Comparison of ENCODE assay signal across 8 mouse cellular contexts in the genomic region with DNA sequence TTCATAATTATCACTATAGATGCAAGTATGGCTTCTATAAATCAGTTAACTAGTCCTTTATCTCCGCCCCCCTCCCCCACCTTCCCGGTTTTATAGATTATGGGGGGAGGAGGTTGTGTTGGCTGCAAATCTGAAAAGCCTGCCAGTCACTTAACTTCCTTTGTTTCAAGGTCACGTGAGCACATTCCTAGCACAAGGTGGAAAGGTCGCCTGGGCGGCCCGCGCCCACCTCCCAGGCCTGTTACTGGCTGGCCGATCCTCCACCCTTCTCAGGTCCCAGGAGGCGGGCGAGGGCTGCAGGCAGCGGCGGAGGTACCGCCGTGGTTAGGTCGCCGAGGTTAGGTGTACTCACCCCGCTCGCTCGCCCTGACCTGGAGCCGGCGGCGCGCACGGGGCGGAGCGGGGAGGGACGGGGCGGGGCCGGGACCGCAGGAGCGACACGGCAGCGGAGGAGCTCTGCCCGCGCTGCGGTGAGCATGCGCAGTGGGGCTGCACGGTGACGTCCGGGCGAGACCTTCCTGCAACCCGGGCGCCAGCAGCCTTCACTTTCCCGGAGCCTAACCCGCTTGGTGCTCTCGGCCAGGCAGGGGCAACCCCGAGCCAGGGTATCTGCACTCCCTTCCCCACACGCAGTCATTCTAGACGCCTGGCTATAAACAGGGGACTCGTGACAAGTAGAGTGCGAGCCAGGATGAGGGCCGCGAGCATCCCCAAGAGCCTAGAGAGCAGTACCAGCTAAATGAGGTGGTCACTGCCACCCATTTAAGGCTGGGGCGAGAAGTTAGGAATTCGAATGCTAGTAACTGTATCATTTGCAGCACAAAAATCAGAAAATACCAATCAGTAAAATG. TPM values are rescaled to one million over a fixed set of nuclear protein-coding genes. Genes with fewer than 3 reads are reported as not detected.
DNase-seq lines count a peak whose midpoint lies in the region; ATAC-seq and TF ChIP-seq lines count a peak whose summit lies in the region.

A gene (minus strand): TSS at position 382 of the 851 bp plus-strand sequence.

- peak; percentile 89 for TF ChIP-seq POLR2A in liver, adult 2 months (IDR thresholded peaks at IDR 0.05; ENCODE audit: extremely low read depth, insufficient read depth, low read length)
- TF ChIP-seq POLR2A in myocyte (IDR thresholded peaks at IDR 0.05; ENCODE audit: insufficient read length, low read depth), result peak; percentile 92

- peak; percentile 93 to 95 for DNase-seq in B cell, adult 2 months
- DNase-seq in brain, adult 2 months (ENCODE audit: low read depth, low spot score), result peak; percentile 97
- DNase-seq in liver, adult 2 months (ENCODE audit: extremely low read depth, low read depth, low spot score), result peak; percentile 88
- DNase-seq in splenic B cell, adult 2 months (ENCODE audit: low read depth, low spot score), result peak; percentile 96

- WGBS in heart, embryonic 11.5 days (ENCODE audit: insufficient replicate concordance), result 1% methylated on average over 54 of the region's 55 CpGs
- WGBS in kidney, embryonic 16.5 days, result 1% methylated on average over 55 of the region's 55 CpGs
- WGBS in liver, adult 2 months, result 1% methylated on average over 53 of the region's 55 CpGs

- no peaks in the 10 kb centered on the region for H3K79me2 ChIP-seq in liver, adult 2 months (ENCODE audit: control insufficient read depth, insufficient read depth, low read length)
- H3K79me2 ChIP-seq in myocyte (ENCODE audit: control insufficient read depth, insufficient read depth), result no peaks in the 10 kb centered on the region

- peak; percentile 99 for ATAC-seq in erythroblast, adult 5-6 weeks (replicated peaks; ENCODE audit: low FRiP score, poor library complexity, severe bottlenecking)
- ATAC-seq in heart, embryonic 11.5 days (replicated peaks; ENCODE audit: insufficient number of reproducible peaks, low FRiP score, low TSS enrichment), result peak; percentile 95
- peak; percentile 98 for ATAC-seq in kidney, embryonic 16.5 days (ENCODE audit: low FRiP score, low TSS enrichment)

- peaks cover 4% of the 10 kb centered on the region; the same call in 1 of the 2 replicates for H3K4me1 ChIP-seq in heart, embryonic 11.5 days (ENCODE audit: control insufficient read depth, insufficient read depth, low read length)
- peaks cover 7% of the 10 kb centered on the region; the same call in 1 of the 2 replicates for H3K4me1 ChIP-seq in kidney, embryonic 16.5 days (ENCODE audit: insufficient read depth, low read length)
- peaks cover 2% of the 10 kb centered on the region; the same call in 1 of the 2 replicates for H3K4me1 ChIP-seq in liver, adult 2 months (ENCODE audit: control insufficient read depth, insufficient read depth, low read length)

- H3K27me3 ChIP-seq in heart, embryonic 11.5 days (ENCODE audit: control insufficient read depth, insufficient read depth, low read length), result no peaks in the 10 kb centered on the region
- no peaks in the 10 kb centered on the region for H3K27me3 ChIP-seq in kidney, embryonic 16.5 days (ENCODE audit: insufficient read depth, low read length)
- no peaks in the 10 kb centered on the region for H3K27me3 ChIP-seq in liver, adult 2 months (ENCODE audit: control insufficient read depth, insufficient read depth, low read length)
- H3K27me3 ChIP-seq in myocyte (ENCODE audit: control insufficient read depth, insufficient read depth, insufficient read length), result no peaks in the 10 kb centered on the region
- H3K27me3 ChIP-seq in splenic B cell, adult 2 months (ENCODE audit: control insufficient read depth, insufficient read depth, low read length, poor library complexity, severe bottlenecking), result no peaks in the 10 kb centered on the region

- peak within 1 kb of the TSS; percentile 94 for H3K27ac ChIP-seq in heart, embryonic 11.5 days (ENCODE audit: low read depth, low read length)
- H3K27ac ChIP-seq in kidney, embryonic 16.5 days (ENCODE audit: low read length), result peak within 1 kb of the TSS; percentile 98
- H3K27ac ChIP-seq in liver, adult 2 months (replicated peaks; ENCODE audit: insufficient read depth, low read depth, low read length), result peak within 1 kb of the TSS; percentile 90

- no peaks in the 10 kb centered on the region for H3K36me3 ChIP-seq in heart, embryonic 11.5 days (ENCODE audit: control insufficient read depth, insufficient read depth, low read length)
- no peaks in the 10 kb centered on the region for H3K36me3 ChIP-seq in kidney, embryonic 16.5 days (ENCODE audit: insufficient read depth, low read length)
- H3K36me3 ChIP-seq in liver, adult 2 months (ENCODE audit: control insufficient read depth, insufficient read depth, low read length), result no peaks in the 10 kb centered on the region
- no peaks in the 10 kb centered on the region for H3K36me3 ChIP-seq in myocyte (ENCODE audit: control insufficient read depth, insufficient read depth)
- H3K36me3 ChIP-seq in splenic B cell, adult 2 months (ENCODE audit: control insufficient read depth, insufficient read depth, low read length, poor library complexity, severe bottlenecking), result no peaks in the 10 kb centered on the region

- no peak for TF ChIP-seq CTCF in liver, adult 2 months (IDR thresholded peaks at IDR 0.05; ENCODE audit: low read depth, low read length)

- H3ac ChIP-seq in myocyte (ENCODE audit: control insufficient read depth, insufficient read length), result peak within 1 kb of the TSS; percentile 24

- peak within 1 kb of the TSS; percentile 92 for H3K9ac ChIP-seq in heart, embryonic 11.5 days (ENCODE audit: low read depth, low read length)
- peak within 1 kb of the TSS; percentile 87 for H3K9ac ChIP-seq in kidney, embryonic 16.5 days (replicated peaks; ENCODE audit: low read length)
- H3K9ac ChIP-seq in liver, adult 2 months (ENCODE audit: low read depth, low read length), result peak within 1 kb of the TSS; percentile 89

- peak within 1 kb of the TSS; percentile 72 for H3K4me3 ChIP-seq in heart, embryonic 11.5 days (ENCODE audit: low read depth, low read length)
- peak within 1 kb of the TSS; percentile 74 for H3K4me3 ChIP-seq in kidney, embryonic 16.5 days (ENCODE audit: low read length)
- peak within 1 kb of the TSS; percentile 76 for H3K4me3 ChIP-seq in liver, adult 2 months (ENCODE audit: insufficient read depth, low read depth, low read length)
- H3K4me3 ChIP-seq in myocyte, result peak within 1 kb of the TSS; percentile 52

- H3K4me2 ChIP-seq in heart, embryonic 11.5 days, result peak within 1 kb of the TSS; percentile 71
- peak within 1 kb of the TSS; percentile 80 for H3K4me2 ChIP-seq in kidney, embryonic 16.5 days (replicated peaks; ENCODE audit: low read depth, low read length)
- peak within 1 kb of the TSS; percentile 97 for H3K4me2 ChIP-seq in myocyte (ENCODE audit: low read depth)

- no peaks in the 10 kb centered on the region for H3K9me3 ChIP-seq in heart, embryonic 11.5 days (replicated peaks; ENCODE audit: control insufficient read depth, low read length)
- no peaks in the 10 kb centered on the region for H3K9me3 ChIP-seq in kidney, embryonic 16.5 days (ENCODE audit: low read length)

TF ChIP-seq in myocyte, 11 proteins besides CTCF, POLR2A, EP300 and RAD21:
- TF ChIP-seq MAX (IDR thresholded peaks at IDR 0.05; ENCODE audit: low read depth) (no peak), TCF3 (IDR thresholded peaks at IDR 0.05; ENCODE audit: insufficient read length, low read depth) (no peak), MYOG (IDR thresholded peaks at IDR 0.05; ENCODE audit: control insufficient read depth in 1 of 3, insufficient read depth in 1 of 3, insufficient read length in 2 of 3, low read depth in 2 of 3) (no peak), REST (IDR thresholded peaks at IDR 0.05; ENCODE audit: insufficient read depth, insufficient read length) (no peak), POLR2AphosphoS2 (IDR thresholded peaks at IDR 0.05; ENCODE audit: insufficient read length, low read depth) (peak; percentile 99), E2F4 (IDR thresholded peaks at IDR 0.05; ENCODE audit: insufficient read depth) (no peak), TCF12 (IDR thresholded peaks at IDR 0.05; ENCODE audit: insufficient read depth, poor library complexity, severe bottlenecking) (no peak), SRF (IDR thresholded peaks at IDR 0.05; ENCODE audit: control insufficient read depth, insufficient read length, low read depth) (no peak), CEBPB (IDR thresholded peaks at IDR 0.05; ENCODE audit: insufficient read depth, poor library complexity, severe bottlenecking) (no peak), MYOD1 (IDR thresholded peaks at IDR 0.05; ENCODE audit: control insufficient read depth in 1 of 3, insufficient read length in 2 of 3, low read depth in 2 of 3) (peak in 1 of 3 experiments; percentile 44), USF1 (IDR thresholded peaks at IDR 0.05; ENCODE audit: low read depth) (peak; percentile 93)

RNA-seq across cellular contexts. Expression of the gene that starts here (rescaled TPM):
- 0.38 and 2.3 TPM in 2 replicates for total RNA-seq in erythroblast, adult 5-6 weeks (2015; ENCODE audit: low replicate concordance)
- total RNA-seq in erythroblast, adult 5-6 weeks (2017; ENCODE audit: low replicate concordance), result 1.5 and 3.5 TPM in 2 replicates
- polyA plus RNA-seq in heart, embryonic 11.5 days (2014; fragmentation: Nextera tagmentation; extraction: Ambion mirVana), result 22.7 and 23.0 TPM in 2 replicates
- polyA plus RNA-seq in kidney, embryonic 16.5 days (2015; fragmentation: Nextera tagmentation; extraction: Ambion mirVana), result 13.1 and 13.3 TPM in 2 replicates
- total RNA-seq in liver, adult 2 months (2014; rRNA removed), result 5.3 and 5.6 TPM in 2 replicates
- polyA plus RNA-seq in liver, adult 2 months (2012; rRNA removed), result 0.94 and 1.2 TPM in 2 replicates
- 5.9 TPM for polyA plus RNA-seq in myocyte (2012; fragmentation: generic; extraction: Trizol)

Comparison
In these comparisons a context has a peak if more than half of its experiments do, and no peak if none do; other contexts are left out.
1. Peak in every context shown above with its lines: DNase-seq, ATAC-seq, H3K4me3 ChIP-seq and H3K27ac ChIP-seq.